Mouse (Mus musculus) CH12.LX (cell line): Measurements from ENCODE around the gene Gm20388. TPM values are rescaled to one million over a fixed set of nuclear protein-coding genes. Genes with fewer than 3 reads are reported as not detected.

Experiments used
- DNase-seq: peaks from one replicate; pipeline ENCODE4 v3.0.0-alpha.2; 2013; ENCODE audit errors: extremely low read depth
- H3K27ac ChIP-seq: 2 replicates; pipeline ENCODE4 v1.5.1; 2012; ENCODE audit warnings: low read depth, mild to moderate bottlenecking, control low read depth, moderate library complexity; ENCODE audit not compliant: insufficient read depth
- H3K27me3 ChIP-seq: replicated peaks from 2 replicates; pipeline ENCODE3; 2012; ENCODE audit warnings: inconsistent platforms
- H3K36me3 ChIP-seq, 2 experiments: replicated peaks in 1 of 2; 2 replicates each; pipeline versions ENCODE3 to v1.6.1; 2012; ENCODE audit warnings: inconsistent platforms in 1 of 2, low read length in 1 of 2, mild to moderate bottlenecking in 1 of 2, mixed read lengths in 1 of 2, moderate library complexity in 1 of 2; ENCODE audit not compliant: control insufficient read depth in 1 of 2, insufficient read depth in 1 of 2
- H3K4me1 ChIP-seq, 2 experiments: 2 replicates each; pipeline ENCODE4 v1.6.1; 2012; ENCODE audit warnings: inconsistent platforms in 1 of 2, moderate library complexity in 1 of 2; ENCODE audit not compliant: insufficient read depth in 2 of 2, control insufficient read depth in 1 of 2
- H3K4me2 ChIP-seq: 2 replicates; pipeline ENCODE4 v1.6.1; 2012; ENCODE audit warnings: low read depth, mild to moderate bottlenecking, control low read depth; ENCODE audit not compliant: poor library complexity, insufficient read depth, severe bottlenecking
- H3K4me3 ChIP-seq, 3 experiments: fragments of 150-350 bp in 1 of 3; sonication (generic) in 1 of 3; replicated peaks in 1 of 3; 2 replicates each; pipeline versions ENCODE3 to v1.5.1; 2011 to 2012; ENCODE audit warnings: low read depth in 2 of 3, low read length in 2 of 3, mild to moderate bottlenecking in 2 of 3, moderate library complexity in 2 of 3, control low read depth in 1 of 3, improper control_type of control experiment in 1 of 3, inconsistent platforms in 1 of 3, mixed read lengths in 1 of 3; ENCODE audit not compliant: poor library complexity in 1 of 3
- H3K79me2 ChIP-seq: replicated peaks from 2 replicates; pipeline ENCODE4 v1.6.1; 2012; ENCODE audit warnings: mild to moderate bottlenecking, moderate library complexity; ENCODE audit not compliant: control insufficient read depth, poor library complexity, insufficient read depth, severe bottlenecking; ENCODE audit errors: extremely low read depth
- H3K9ac ChIP-seq: 2 replicates; pipeline ENCODE4 v1.6.1; 2012; ENCODE audit warnings: low read depth, mild to moderate bottlenecking, control low read depth, moderate library complexity; ENCODE audit not compliant: insufficient read depth
- H3K9me3 ChIP-seq: replicated peaks from 2 replicates; pipeline ENCODE3; 2012; ENCODE audit warnings: low read length, inconsistent platforms, mixed read lengths
- BHLHE40 ChIP-seq: IDR thresholded peaks from 2 replicates; pipeline ENCODE4 v1.6.1; 2011; ENCODE audit warnings: mild to moderate bottlenecking, low read depth, low read length, improper control_type of control experiment
- CHD2 ChIP-seq: IDR thresholded peaks from 2 replicates; pipeline ENCODE4 v1.6.1; 2011; ENCODE audit warnings: low read length, improper control_type of control experiment
- CTCF ChIP-seq, 2 experiments: IDR thresholded peaks in 1 of 2; conservative IDR thresholded peaks in 1 of 2; 2 replicates each; pipeline ENCODE4 v1.5.1; 2011 to 2012; ENCODE audit warnings: low read depth in 2 of 2, low read length in 2 of 2, improper control_type of control experiment in 1 of 2, inconsistent platforms in 1 of 2, mild to moderate bottlenecking in 1 of 2, moderate library complexity in 1 of 2
- GABPA ChIP-seq: IDR thresholded peaks from 2 replicates; pipeline ENCODE4 v1.6.1; 2012; ENCODE audit warnings: low read depth, low read length, improper control_type of control experiment, inconsistent platforms; ENCODE audit not compliant: insufficient replicate concordance
- HCFC1 ChIP-seq: IDR thresholded peaks from 2 replicates; pipeline ENCODE4 v1.6.1; 2012; ENCODE audit warnings: low read depth, mild to moderate bottlenecking, inconsistent platforms, low read length, improper control_type of control experiment
- IRF4 ChIP-seq: IDR thresholded peaks from 2 replicates; pipeline ENCODE4 v1.6.1; 2014; ENCODE audit warnings: low read depth, mild to moderate bottlenecking, inconsistent platforms, low read length, improper control_type of control experiment
- MAX ChIP-seq: IDR thresholded peaks from 2 replicates; pipeline ENCODE4 v1.6.1; 2011; ENCODE audit warnings: low read length, improper control_type of control experiment
- MAZ ChIP-seq: IDR thresholded peaks from 2 replicates; pipeline ENCODE4 v1.6.1; 2012; ENCODE audit warnings: low read depth, mild to moderate bottlenecking, inconsistent platforms, low read length, improper control_type of control experiment, moderate library complexity
- PAX5 ChIP-seq: IDR thresholded peaks from 2 replicates; pipeline ENCODE4 v1.6.1; 2012; ENCODE audit warnings: low read length, inconsistent platforms, mixed read lengths
- POLR2A ChIP-seq: IDR thresholded peaks from 2 replicates; pipeline ENCODE4 v1.6.1; 2011; ENCODE audit warnings: low read depth, mild to moderate bottlenecking, improper control_type of control experiment, low read length
- POLR2AphosphoS2 ChIP-seq: IDR thresholded peaks from 2 replicates; pipeline ENCODE4 v1.6.1; 2011; ENCODE audit warnings: low read depth, low read length, improper control_type of control experiment
- TBP ChIP-seq: conservative IDR thresholded peaks from 2 replicates; pipeline ENCODE4 v1.6.1; 2011; ENCODE audit warnings: low read depth, low read length, improper control_type of control experiment
- TCF12 ChIP-seq: IDR thresholded peaks from 2 replicates; pipeline ENCODE4 v1.6.1; 2014; ENCODE audit warnings: low read depth, mild to moderate bottlenecking, inconsistent platforms, low read length, improper control_type of control experiment
- UBTF ChIP-seq: IDR thresholded peaks from 2 replicates; pipeline ENCODE4 v1.6.1; 2012; ENCODE audit warnings: low read depth, mild to moderate bottlenecking, inconsistent platforms, low read length, improper control_type of control experiment, moderate library complexity
- ZMIZ1 ChIP-seq: IDR thresholded peaks from 2 replicates; pipeline ENCODE4 v1.6.1; 2012; ENCODE audit warnings: low read depth, mild to moderate bottlenecking, inconsistent platforms, low read length, improper control_type of control experiment
- dilution Hi-C: fragments of 300-500 bp; cut with MboI; formaldehyde crosslinking; loops from 2 replicates; pipeline ENCODE4 v1.14.3; 2020; ENCODE audit warnings: low sequenced_read_pairs; ENCODE audit not compliant: extremely low pct_unique_long_range_greater_than_20kb, extremely low pct_ligation_motif_present
- in situ Hi-C: fragments of 300-500 bp; cut with MboI; formaldehyde crosslinking; loops from 3 replicates; pipeline ENCODE4 v1.14.3; 2019; ENCODE audit warnings: low sequenced_read_pairs, low pct_ligation_motif_present, low pct_unique_long_range_greater_than_20kb, mixed read lengths
- polyA plus RNA-seq: library from polyadenylated mRNA; unstranded; fragments of >175 nt; gene quantifications from 2 replicates; pipeline ENCODE4 v1.2.1, GENCODE M21; 2012; ENCODE audit warnings: low read depth; ENCODE audit not compliant: insufficient read length
- total RNA-seq, 2 experiments: library from RNA; depleted of rRNA; stranded (reverse); fragments of 300-350 nt in 1 of 2; fragments of >200 nt in 1 of 2; gene quantifications; 2 replicates each; pipeline ENCODE4 v1.2.3; 2012 to 2014

Gene Gm20388
- total and polyA plus RNA-seq, 3 experiments: 14.8 to 26.3 (median 22.2) TPM

DNA sequence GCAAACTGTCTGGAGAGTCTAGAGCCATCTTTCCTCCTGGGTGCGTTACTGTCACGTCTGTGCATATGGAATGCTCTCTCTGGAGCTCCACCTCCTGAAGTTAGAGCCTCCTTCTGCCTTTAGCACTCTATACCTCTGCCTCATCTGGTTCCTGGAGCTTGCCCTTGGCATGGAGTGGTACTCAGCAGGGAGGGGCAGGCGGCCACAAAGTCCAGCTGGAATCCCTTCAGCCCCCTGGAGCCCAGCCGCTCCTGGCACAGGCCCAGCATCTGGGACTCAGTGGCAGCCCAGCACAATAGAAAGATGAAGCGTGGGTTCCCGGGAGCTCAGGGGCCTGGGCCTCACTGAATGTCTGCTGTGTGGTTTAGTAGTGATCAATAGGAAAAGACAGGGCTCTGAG lies 549.7 kb downstream of the Gm20388 start:
- H3K9ac ChIP-seq: no peak overlapping the region
- DNase-seq: no peak
- dilution Hi-C loops (no loop called here), in situ Hi-C loops (no loop called here)
- no peaks in the 10 kb centered on the region for H3K9me3 ChIP-seq
- no peaks in the 10 kb centered on the region for H3K36me3 ChIP-seq
- peaks cover 49 to 74% of the 10 kb centered on the region in 2 experiments for H3K4me1 ChIP-seq
- no peak overlapping the region for H3K4me3 ChIP-seq
- TF ChIP-seq BHLHE40 (no peak), CTCF (conservative IDR thresholded peaks at IDR 0.05 in 1 of 2, IDR thresholded peaks at IDR 0.05 in 1 of 2; ENCODE audit: low read depth in 2 of 2, low read length in 2 of 2) (no peak), TCF12 (no peak), GABPA (no peak), IRF4 (no peak), POLR2A (no peak), MAX (no peak), MAZ (no peak), UBTF (no peak), CHD2 (no peak), PAX5 (no peak), TBP (no peak), ZMIZ1 (no peak), POLR2AphosphoS2 (no peak), HCFC1 (no peak)
- no peaks in the 10 kb centered on the region for H3K79me2 ChIP-seq
- H3K4me2 ChIP-seq: no peak overlapping the region
- H3K27me3 ChIP-seq: peaks cover 10% of the 10 kb centered on the region
- no peak overlapping the region for H3K27ac ChIP-seq

DNA sequence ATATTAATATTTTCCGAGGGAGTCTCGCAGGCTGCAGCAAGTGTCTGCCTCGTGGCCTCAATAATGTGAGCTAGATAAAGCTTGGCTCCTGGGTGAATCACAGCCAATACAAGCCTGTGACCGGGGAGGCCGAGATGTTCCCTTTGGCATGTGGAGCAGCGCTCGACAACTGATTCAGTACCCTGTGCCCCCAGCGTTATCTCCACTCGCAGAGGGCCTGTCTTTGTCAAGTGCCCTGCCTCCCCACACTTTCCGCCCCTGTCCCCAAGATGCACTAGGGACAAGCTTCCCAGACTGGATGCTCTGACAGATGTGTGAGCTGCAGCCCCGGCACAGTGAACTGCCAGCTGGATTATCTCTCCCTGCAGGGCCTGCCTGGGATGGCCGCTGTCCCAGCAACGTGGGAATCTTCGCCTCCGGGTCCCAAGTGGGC lies 551.5 kb downstream of the Gm20388 start:
- no peaks in the 10 kb centered on the region for H3K9me3 ChIP-seq
- dilution Hi-C loops: no loop called here

More for the DNA sequence above, 551.5 kb downstream of the Gm20388 start:
- Histone ChIP-seq H3K9ac (0 out of 2 replicates have a peak overlapping the region, but pooled peaks have one; percentile 29), H3K4me3 (no peak overlapping the region), H3K4me2 (peak overlapping the region; percentile 60; the same call in 1 of the 2 replicates), H3K79me2 (no peaks in the 10 kb centered on the region), H3K4me1 (peaks cover 50 to 79% of the 10 kb centered on the region in 2 experiments), H3K27me3 (peaks cover 10% of the 10 kb centered on the region), H3K36me3 (no peaks in the 10 kb centered on the region), H3K27ac (peak overlapping the region; percentile 14)
- no peak for DNase-seq
- in situ Hi-C loops: no loop called here
- TF ChIP-seq UBTF (no peak), POLR2A (no peak), GABPA (no peak), POLR2AphosphoS2 (no peak)
